Mouse (Mus musculus): ENCODE data around the gene Pdhx.

Pdhx gene

DNA sequence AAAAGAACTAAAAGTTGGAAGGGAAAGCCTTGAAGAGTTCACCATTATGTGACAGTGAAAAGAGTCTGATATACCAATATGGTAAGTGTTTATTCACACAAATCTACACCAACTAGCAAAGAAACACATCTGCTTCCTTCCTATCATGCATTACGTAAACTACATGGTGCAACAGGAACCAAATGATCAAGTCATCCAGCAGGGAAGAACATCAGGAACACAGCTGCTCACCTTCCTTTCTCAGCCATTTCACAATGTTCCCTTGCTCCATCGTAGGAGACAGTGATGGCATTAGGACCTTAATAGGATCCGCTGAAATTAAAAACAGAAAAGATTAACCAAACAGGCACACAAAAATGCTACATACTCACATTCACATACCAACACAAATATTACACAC is 15.0 kb downstream of the Pdhx start:
- DNase-seq (ENCODE audit: low spot score) = no peak

DNA sequence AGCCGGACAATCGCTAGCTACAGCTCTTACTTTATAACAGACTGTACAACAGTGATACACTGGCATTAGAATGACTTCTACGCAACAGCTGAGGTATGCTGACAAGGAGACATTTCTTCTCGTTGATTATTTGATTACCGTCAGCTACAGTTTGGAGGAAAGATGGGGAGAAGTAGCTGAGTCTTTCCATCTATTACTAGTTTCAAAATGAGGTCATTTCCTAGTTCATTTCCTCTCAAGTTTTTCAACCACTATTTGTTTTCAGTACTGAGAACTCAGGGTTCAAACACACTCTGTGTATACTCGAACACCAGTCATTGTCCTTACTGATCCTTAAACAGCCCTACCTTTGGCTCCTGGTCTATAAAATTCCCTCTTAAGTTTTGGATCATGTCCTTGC is 17.5 kb downstream of the Pdhx start:
- no peak for DNase-seq (ENCODE audit: low spot score)

DNA sequence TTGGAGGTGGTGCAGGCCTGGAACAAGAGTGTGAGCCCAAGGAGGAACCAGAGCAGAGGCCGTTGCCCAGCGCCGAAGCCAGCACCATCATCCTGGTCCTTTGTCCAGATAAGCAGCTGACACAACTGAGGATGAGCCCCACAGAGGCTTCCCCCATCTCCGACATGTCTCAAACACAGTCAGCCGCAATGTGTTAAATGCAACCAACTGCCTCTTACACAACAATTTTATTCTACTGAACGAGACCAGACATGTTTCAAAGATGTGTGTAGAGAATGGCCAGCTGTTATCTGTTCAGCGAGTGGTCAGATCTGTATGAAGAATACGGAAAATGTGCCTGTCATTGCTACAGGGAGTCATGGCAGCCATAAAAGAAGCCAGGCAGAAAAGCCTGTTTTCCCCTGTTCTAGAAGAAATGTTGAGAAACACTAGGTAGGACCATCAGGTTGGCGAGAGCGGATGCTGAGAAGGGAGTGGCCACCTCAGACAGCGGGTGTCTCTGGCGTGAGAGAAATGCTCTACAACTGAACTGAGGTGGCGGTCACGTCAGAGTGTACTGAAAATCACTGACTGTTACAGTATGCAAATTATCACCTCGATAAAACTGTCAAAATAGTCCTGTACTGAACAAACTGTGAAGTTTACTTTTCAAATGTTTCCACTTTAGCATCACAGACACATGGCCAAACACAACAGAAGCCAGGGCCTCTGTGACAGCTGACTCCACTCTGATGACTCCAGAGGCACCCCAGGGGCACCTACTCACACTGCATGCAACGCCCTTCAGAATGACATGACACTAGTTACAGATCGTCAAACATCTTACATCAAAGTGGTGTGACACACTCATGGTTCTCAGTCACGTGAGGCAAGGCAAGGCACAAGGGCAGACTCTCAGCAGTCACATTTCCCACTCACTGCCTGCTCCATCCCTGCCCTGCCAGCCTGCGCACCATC is 21.1 kb downstream of the Pdhx start:
- DNase-seq (ENCODE audit: low spot score) = no peak

DNA sequence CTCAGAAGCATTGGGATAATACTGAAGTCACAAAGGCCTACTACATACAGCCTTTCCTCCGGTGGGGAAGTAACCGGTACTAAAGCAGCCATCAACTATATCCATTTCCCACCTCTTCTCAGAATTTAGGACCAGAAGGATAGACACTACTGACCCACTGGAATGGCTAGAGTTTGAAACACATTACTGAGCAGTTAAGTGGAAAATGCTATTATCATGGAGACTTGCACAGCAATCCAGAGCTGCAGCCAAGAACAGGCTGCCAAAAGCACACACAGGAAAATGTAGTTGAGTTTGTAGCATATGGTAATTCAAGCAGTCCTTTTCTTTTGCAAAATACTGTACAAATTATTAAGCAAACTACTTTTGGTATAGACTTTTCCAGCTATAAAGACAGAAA is 28.0 kb downstream of the Pdhx start:
- DNase-seq (ENCODE audit: low spot score) = no peak

DNA sequence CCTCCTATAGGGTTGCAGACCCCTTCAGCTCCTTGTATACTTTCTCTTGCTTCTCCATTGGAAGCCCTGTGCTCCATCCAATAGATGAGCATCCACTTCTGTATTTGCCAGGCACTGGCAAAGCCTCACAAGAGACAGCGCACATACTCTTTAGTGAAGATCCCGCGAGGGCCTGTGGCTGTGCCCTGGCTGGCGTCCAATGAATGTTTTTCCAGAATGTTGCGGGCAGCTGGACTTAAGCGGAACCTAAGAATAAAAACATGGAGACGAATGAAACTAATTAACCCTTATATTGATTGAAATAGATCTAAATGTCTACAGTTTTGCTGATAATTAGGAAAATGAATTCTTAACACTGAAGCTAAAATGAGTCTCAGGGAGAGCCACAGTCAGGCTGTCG is 32.4 kb downstream of the Pdhx start:
- no peak for DNase-seq (ENCODE audit: low spot score)

DNA sequence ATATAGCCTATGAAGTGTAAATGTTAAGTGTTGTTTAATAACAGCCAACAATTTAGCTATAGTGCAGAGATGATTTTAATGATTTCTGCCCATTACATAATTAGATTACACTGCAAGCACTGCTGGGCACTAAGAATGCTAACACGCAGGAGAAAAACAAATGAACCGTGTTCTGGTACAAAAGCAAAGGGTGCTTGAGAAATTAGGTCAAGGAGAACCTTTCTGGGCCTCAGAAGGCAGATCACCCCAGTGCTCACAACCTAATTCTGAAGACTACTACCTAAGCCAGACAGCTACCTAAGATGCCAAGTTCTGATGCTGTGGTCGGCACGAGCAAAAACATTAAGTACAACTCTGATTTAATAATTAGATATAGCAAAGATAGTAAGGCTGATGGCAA is 35.5 kb downstream of the Pdhx start:
- no peak for DNase-seq (ENCODE audit: low spot score)

DNA sequence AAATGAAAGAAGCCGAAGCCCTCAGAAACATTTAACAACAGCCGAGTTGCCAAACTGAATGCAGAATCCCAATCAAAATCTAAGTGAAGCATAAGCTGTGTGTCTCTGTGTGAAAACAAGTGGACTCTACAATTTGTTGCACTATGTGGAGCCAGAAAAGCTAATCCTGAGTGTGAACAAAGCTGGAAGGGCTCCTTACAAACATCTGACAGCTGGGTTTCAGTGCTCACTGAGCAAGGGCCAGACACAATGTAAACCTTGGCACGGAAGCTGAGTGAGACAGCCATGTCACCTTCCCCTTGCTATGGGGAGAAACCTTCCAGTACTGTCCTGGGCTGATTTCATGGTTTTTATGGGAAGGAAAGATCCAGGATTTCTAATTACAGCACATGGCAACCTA is 50.6 kb downstream of the Pdhx start:
- DNase-seq (ENCODE audit: low spot score) = no peak

DNA sequence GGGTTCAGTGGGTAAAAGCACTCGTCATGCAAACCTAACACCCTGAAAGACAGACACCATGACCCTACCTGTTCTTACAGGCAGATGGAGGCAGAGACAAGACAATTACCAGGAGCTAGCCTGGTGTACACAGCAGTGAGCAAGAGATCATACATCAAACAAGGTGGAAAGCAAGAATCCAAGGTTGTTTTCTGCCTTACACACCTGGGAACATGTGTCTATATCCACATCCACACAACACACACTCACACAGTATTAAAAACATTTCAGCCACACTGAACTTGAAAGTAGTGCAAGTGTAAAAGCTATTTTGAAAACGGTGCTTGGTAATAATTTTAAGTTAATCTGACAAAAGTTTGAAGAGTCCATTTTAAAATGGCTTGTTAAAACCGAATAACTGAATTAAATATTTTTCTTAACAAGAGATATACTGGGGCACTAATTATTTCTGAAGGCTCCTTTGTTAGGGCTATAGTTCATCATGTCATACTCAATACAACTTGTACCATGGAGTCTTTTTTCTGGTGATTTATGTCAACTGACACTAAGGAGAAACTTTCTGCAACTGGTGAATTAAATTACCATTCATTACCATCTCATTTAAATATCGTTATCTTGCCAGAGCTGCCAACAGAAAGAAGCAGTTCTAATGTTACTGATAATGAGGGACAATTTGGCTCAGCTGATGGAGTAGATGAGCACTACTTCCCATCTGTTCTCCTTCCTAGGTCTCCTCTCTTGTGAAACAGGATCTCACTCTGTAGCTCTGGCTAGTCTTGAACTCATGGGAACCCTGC is 52.9 kb downstream of the Pdhx start:
- DNase-seq (ENCODE audit: low spot score) = no peak

DNA sequence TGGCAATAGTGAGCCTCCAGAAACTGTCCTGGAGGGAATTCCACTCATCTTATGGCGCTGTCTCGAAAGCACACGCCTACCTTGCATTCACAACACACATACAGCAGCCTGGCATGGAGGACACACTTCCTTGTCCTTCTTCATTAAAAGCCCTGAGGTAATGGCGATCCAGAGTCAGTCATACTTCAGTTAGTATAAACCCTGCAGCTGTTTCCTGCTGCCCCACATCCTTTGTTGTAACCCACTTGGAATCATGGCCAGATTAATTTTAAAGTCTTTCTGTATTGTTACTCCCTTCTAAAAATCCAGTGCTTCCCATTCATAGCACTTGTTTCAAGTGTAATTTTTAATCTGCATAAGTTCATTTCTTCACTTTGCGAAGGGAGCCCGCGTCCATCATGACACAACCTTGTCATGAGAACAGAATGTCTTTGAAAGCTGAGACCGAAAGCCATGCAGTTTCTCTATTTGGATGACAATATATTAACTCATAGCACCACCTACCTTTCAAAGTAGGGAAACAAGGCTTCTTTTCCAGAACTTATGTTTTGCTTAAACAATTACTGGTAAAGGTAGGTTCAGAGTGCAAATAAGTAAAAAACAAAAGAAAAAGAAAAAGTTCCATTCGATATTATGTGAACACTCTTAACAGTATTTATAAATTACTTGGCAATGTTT is 54.4 kb downstream of the Pdhx start:
- DNase-seq (ENCODE audit: low spot score) = no peak

DNA sequence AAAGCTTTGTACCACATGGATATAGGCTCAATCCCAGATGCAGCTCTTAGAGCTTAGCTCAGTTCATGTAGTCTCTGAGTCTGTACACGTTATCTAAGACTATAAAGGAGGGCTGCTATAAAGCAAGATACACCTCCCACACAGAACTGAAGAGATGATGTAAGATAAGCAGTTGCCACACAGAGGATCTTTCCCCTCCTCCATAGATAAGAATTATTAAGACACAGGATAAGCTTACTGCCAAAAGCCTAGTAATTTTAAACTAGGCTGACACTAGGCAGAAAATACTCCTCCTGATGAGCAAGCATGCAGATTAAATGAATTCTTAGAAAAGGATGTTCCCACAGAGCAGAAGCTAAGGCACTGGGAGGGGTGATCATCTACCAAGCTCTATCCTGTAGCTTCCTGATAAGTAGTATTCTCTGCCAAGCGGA is 55.9 kb downstream of the Pdhx start:
- no peak for DNase-seq (ENCODE audit: low spot score)

DNA sequence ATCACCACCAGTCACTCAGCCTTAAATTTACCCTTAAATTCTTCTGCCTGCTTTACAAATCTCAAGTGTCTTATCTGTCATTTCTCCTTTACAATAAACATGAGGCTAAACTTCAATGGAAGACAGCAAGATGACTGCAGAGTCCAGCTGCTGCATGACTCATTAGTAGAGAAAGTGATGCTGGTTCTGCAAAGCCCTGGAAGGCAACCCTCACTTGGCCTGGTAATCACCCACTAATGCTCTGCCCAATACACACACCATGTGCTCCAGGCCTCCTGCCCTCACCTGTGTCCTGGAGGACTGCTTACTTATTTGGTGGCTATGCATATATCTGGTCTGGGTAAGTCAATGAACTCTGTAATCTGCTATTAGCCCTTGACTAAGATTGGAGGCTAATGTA is 57.2 kb downstream of the Pdhx start:
- no peak for DNase-seq (ENCODE audit: low spot score)

DNA sequence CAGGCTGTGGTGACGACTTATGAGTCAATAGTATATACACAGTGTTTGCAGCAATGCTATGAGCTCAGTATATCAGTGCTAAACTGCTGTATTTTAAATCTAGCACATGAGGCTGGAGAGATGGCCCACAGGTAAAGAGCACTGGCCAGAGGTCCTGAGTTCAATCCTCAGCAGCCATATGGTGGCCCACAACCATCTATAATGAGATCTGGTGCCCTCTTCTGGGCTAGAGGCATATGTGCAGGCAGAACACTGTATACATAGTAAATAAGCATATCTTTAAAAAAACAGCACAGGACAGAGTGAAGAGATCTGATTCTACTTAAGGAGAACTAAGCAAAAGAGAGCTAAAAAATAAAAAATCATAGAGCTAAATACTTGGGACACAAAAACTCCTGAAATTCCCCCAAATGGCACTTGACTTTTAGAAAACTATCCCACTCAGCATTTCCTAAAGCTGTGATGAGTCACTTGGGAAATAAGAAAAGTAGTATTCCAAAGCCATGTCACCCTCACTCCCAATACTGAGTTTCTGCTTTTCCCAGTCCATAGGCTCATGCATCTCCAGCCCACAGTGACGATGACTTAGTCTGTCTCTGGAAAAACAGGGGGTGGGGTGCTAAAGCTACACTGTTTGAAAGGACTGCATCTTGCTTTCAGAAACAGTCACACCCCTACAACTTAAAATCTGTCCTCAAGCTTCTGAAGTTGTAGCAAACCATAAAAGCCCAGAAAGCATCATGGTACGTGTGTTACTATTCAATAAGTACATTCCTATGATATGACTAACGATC is 60.3 kb downstream of the Pdhx start:
- no peak for DNase-seq (ENCODE audit: low spot score)

DNA sequence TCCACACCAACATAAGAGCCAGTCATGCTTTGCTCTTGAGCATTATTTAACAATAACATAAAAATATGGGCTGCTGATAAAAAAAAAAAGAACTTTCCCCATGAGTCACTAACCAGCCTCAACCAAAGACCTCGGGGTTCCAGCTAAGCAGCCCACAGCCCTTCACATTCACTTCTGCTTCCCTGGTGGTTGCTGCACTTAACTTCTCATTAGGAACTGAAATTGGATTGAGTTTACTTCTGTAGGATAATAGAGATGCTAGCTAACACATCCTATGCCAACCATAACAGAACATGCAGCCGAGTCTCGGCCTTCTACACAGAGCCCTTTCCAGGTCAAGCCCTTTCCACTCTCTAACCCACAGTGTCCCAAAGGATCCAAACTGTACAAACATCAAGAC is 65.1 kb downstream of the Pdhx start:
- DNase-seq (ENCODE audit: low spot score) = no peak

DNA sequence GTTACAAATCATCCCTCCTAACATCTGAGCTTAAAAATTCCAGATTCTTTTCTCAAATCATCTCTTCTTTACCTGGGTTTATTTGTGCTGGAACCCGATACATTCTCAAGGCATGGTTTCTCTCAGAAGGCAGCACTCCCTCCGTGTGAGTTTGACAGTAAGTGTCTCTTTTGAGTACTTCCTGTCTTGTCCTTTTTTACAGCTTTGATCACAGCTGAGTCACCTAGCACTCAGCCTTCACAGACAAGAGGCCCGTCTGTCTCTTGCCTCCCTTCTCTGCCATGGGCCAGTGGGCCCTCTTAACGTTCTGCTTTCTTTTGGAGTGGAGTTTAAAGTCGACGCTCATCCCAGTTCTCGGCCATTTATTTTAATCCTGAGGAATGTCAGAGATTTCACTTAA is 68.7 kb downstream of the Pdhx start:
- no peak for DNase-seq (ENCODE audit: low spot score)

DNA sequence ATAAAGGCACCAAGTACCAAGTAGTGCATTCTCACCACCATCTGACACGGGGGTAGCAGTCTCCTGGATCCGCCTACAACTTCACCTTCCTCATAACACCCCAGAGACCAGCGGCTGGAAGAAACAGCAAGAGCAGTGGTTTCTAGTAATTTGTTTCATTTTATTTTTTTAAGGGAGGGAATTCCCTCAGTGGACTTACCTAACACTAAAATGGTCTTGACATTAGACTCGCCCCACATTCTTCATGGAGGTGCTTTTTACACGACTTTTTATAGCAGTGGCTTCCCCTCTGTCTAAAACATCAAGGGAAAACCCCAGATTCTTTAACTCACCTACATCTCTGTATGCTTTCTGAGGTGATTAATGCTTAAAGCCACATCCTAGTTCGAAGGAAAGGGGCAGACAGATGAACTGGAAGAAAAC is 74.1 kb downstream of the Pdhx start:
- DNase-seq (ENCODE audit: low spot score) = no peak

DNA sequence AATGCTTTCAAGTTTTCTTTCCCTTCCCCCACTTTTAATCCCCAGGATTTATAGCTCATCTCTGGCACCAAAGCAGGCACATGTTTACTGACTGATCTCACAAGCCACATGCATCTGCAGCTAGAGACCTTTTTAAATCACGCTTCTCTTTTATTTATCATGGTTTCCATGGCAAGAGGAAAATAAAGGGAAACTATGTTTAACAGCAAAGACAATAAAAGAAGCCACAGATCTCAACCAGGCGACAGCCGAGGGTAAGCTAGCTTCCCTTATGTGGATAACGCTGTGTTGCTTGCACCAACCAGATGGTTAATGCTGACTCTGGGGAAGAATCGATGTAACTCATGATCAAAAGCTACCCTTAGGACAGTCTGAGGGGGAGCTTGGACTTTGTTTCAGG is 75.0 kb downstream of the Pdhx start:
- DNase-seq (ENCODE audit: low spot score) = no peak

DNA sequence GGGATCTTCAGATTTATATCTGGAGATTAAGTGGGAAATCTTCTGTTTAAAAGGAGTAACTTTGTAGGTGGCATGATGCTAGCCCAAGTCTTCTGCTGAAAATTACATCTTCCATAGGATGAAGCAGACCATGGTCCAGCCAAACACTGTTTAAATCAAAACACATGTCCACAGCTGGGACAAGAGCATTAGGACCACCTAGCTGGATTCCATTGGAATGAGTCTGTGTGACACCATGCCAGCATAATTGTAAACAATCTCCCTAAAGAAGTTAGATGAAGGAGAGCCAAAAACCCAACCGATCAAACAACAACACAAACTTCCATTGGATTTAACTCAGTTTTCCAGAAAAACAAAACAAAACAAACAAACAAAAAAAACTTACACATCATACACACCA is 75.4 kb downstream of the Pdhx start:
- no peak for DNase-seq (ENCODE audit: low spot score)

DNA sequence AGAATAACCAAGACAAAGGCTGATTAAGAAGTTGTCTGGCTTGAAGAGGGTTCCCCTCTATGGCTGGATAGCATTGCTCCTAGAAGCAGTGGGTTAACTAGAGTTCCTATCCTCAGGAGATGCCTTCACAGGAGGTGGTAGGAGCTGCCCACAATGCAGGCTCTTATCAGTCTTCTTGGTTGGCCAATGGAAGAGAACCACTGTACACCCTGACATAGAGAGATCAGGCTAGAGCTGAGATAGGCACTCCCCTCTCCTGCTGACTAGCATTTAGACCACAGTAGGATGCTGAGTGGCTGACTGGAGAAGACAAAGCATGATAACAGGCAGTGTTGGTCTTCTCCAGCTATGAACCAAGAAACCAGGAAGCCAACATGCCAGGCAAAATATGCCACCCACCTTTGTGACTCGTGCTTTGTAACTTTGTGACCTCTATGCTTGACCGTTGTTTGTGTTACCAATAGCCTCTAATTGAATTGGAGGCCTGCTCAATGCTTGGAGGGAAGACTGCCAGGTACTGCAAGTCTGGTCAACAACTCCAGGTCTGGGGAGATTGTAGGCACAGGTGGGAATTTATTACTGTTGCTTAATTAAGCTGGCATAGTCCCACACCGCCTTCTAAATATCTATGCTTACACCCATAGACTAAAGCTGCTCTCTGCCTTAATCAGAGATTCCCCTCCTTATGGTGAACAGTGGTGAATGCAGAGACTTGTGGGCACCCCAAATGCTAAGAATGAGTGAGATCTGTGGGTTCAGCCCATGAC is 79.3 kb downstream of the Pdhx start:
- DNase-seq (ENCODE audit: low spot score) = no peak

DNA sequence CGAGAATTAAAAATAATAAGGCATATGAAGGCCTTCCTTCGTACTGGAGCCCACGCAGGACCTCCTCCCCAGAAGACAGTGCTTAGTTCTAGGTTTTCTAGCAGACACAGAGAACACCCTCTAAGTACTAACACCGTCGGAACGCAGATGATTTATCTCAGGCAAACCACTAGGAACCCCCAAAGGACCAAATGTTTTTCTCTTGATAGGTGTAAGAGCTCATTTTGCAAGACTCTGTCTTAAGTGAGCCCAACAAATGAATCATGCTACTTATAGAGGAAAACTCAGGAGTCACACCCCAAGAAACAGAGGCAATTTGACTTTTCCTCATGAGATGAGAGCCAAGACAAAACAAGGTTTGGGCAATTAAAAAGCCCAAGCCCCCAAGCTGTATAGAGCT is 80.9 kb downstream of the Pdhx start:
- no peak for DNase-seq (ENCODE audit: low spot score)

DNA sequence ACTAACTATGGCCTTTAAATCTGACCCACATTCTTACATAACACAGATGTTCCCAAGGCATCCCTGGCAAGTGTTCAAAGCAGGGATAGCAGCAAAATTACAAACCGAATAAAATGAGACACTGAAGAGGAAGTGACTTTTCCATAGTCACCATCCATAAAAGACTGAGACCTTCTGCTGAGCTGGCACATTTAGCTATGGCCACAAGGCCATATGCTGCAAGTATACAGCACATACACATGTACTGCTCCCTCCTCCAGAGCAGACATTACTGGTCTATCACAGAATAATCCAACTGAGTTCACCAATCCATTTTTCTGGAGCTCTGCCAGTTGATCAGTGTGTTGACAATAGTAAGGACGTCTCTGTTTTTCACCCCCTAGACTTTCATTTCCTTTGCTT is 83.0 kb downstream of the Pdhx start:
- DNase-seq (ENCODE audit: low spot score) = no peak

DNA sequence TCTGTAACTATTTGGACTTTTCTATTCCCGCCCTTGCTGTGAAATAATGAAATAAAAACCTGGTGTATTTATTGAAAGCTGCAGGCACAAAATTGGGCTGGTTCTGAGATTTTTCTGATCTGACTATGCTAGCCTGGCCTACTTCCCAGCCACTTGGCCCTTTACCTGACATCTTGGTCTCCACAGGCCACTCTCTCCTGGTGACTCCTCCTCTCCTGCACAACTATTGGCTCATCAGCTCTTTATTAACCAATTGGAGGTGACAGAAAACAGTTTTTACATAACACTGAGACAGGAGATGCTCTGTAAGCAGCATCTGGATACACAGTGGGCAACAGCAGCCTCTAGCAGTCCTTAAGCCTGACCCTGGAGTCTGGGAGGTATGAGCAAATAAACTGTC is 83.9 kb downstream of the Pdhx start:
- DNase-seq (ENCODE audit: low spot score) = no peak
